ENCODE assay signal across 9 mouse cellular contexts in the genomic region with DNA sequence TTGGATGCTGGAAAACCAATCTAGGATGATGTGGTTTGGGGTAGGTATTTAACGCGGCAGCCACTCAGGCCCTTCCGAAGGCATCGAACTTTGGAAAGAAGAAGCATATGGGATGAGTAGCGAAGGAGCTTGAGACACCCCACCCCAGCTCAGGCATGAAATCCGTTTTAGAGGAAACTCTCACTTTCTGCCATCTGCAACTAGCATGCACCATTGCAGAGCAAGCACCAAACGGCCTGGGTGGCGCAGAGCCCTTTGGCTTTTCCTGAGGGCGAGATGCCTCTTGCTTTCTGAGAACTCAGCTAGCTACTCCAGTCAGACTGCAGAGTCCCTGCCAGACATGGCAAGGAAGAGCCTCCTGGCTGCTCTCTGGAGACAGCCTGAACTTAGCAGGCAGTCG.
DNase-seq lines count a peak whose midpoint lies in the region; ATAC-seq and TF ChIP-seq lines count a peak whose summit lies in the region.
"Had no signal": no experiment of that assay in that cellular context is flagged by ENCODE, and none has a peak within 500 bp of the region (broad histone marks: within the 10 kb centered on the region; RNA-seq: fewer than 3 reads in every experiment).

No protein-coding gene starts in this region.

- DNase-seq in heart, embryonic 10.5 days (ENCODE audit: low spot score): no peak
- DNase-seq in heart, postnatal 10 days: no peak
- peak; percentile 55 for DNase-seq in forebrain, postnatal 0 days
- no peak for DNase-seq in MN1 (ENCODE audit: low spot score)
- DNase-seq in cerebellum, adult 8-10 months: no peak
- DNase-seq: lung, postnatal 4 days had no signal

- no peak for TF ChIP-seq CTCF in cortical plate, adult 2 months (IDR thresholded peaks at IDR 0.05; ENCODE audit: extremely low read depth, insufficient read depth, low read length)
- no peak for TF ChIP-seq CTCF in forebrain, postnatal 0 days (IDR thresholded peaks at IDR 0.05; ENCODE audit: low read depth)

- peak overlapping the region; percentile 41 for H3K4me2 ChIP-seq in forebrain, postnatal 0 days (ENCODE audit: low read depth)
- peak overlapping the region; percentile 48 for H3K4me2 ChIP-seq in midbrain, embryonic 12.5 days (replicated peaks)

- intact Hi-C loops in heart, postnatal 10 days (cut with DNase I): no loop called here

- H3K4me1 ChIP-seq in heart, embryonic 10.5 days: 0 out of 2 replicates have a peak, but pooled peaks cover 8% of the 10 kb centered on the region
- H3K4me1 ChIP-seq in cortical plate, adult 2 months (ENCODE audit: control insufficient read depth, insufficient read depth, low read length): peaks cover 11% of the 10 kb centered on the region
- peaks cover 15% of the 10 kb centered on the region for H3K4me1 ChIP-seq in forebrain, postnatal 0 days (ENCODE audit: insufficient read depth)
- peaks cover 38% of the 10 kb centered on the region for H3K4me1 ChIP-seq in midbrain, embryonic 12.5 days

- ATAC-seq in forebrain, postnatal 0 days: peak; percentile 10; the same call in 1 of the 2 replicates
- no peak for ATAC-seq in midbrain, embryonic 12.5 days (ENCODE audit: low FRiP score, low read depth)
- no peak for ATAC-seq in CD4-positive, CD25-positive, alpha-beta regulatory T cell, adult 4 months

- WGBS in heart, embryonic 10.5 days: 42% methylated on average over 10 of the region's 10 CpGs
- 31% methylated on average over 10 of the region's 10 CpGs for WGBS in forebrain, postnatal 0 days
- 45% methylated on average over 10 of the region's 10 CpGs for WGBS in midbrain, embryonic 12.5 days

- no peak for TF ChIP-seq POLR2A in cortical plate, adult 2 months (IDR thresholded peaks at IDR 0.05; ENCODE audit: extremely low read depth, insufficient read depth, low read length)

- no peak overlapping the region for H3K27ac ChIP-seq in heart, embryonic 10.5 days
- H3K27ac ChIP-seq in cortical plate, adult 2 months (ENCODE audit: insufficient read depth, low read length): peak overlapping the region; percentile 17
- H3K27ac ChIP-seq in forebrain, postnatal 0 days (ENCODE audit: low read depth, low read length): peak overlapping the region; percentile 78
- peak overlapping the region; percentile 68 for H3K27ac ChIP-seq in midbrain, embryonic 12.5 days (replicated peaks)

- H3K9ac ChIP-seq in forebrain, postnatal 0 days: 0 out of 2 replicates have a peak overlapping the region, but pooled peaks have one; percentile 6
- no peak overlapping the region for H3K9ac ChIP-seq in midbrain, embryonic 12.5 days (replicated peaks)

- H3K9me3 ChIP-seq in heart, embryonic 10.5 days: no peaks in the 10 kb centered on the region
- H3K9me3 ChIP-seq in forebrain, postnatal 0 days (ENCODE audit: low read length): no peaks in the 10 kb centered on the region
- H3K9me3 ChIP-seq in midbrain, embryonic 12.5 days: no peaks in the 10 kb centered on the region

- H3K36me3 ChIP-seq in heart, embryonic 10.5 days: no peaks in the 10 kb centered on the region
- H3K36me3 ChIP-seq in forebrain, postnatal 0 days (ENCODE audit: insufficient read depth): no peaks in the 10 kb centered on the region
- H3K36me3 ChIP-seq in midbrain, embryonic 12.5 days: no peaks in the 10 kb centered on the region

- H3K4me3 ChIP-seq in heart, embryonic 10.5 days: peak overlapping the region; percentile 40
- no peak overlapping the region for H3K4me3 ChIP-seq in cortical plate, adult 2 months (ENCODE audit: insufficient read depth, low read length)
- peak overlapping the region; percentile 0; the same call in 1 of the 2 replicates for H3K4me3 ChIP-seq in forebrain, postnatal 0 days (ENCODE audit: low read depth, low read length)
- no peak overlapping the region for H3K4me3 ChIP-seq in midbrain, embryonic 12.5 days

- peaks cover 22% of the 10 kb centered on the region; the same call in 1 of the 2 replicates for H3K27me3 ChIP-seq in heart, embryonic 10.5 days (ENCODE audit: insufficient read depth, poor library complexity, severe bottlenecking)
- H3K27me3 ChIP-seq in forebrain, postnatal 0 days (ENCODE audit: insufficient read depth, low read length): no peaks in the 10 kb centered on the region
- no peaks in the 10 kb centered on the region; the same call in 1 of the 2 replicates for H3K27me3 ChIP-seq in midbrain, embryonic 12.5 days

Comparison
In these comparisons a context has a peak if more than half of its experiments do, and no peak if none do; other contexts are left out.
1. H3K4me3 ChIP-seq: peak in heart, embryonic 10.5 days (single experiment) and forebrain, postnatal 0 days (single experiment); none in cortical plate, adult 2 months (single experiment) and midbrain, embryonic 12.5 days (single experiment).